Mouse (Mus musculus) ES-Bruce4 (cell line): Measurements from ENCODE around the gene Ubr4. TPM values are rescaled to one million over a fixed set of nuclear protein-coding genes. Genes with fewer than 3 reads are reported as not detected.

Experiments
- H3K27ac ChIP-seq: 2 replicates; pipeline ENCODE4 v1.5.1; 2012; ENCODE audit warnings: low read length, inconsistent platforms; ENCODE audit not compliant: insufficient read depth
- H3K27me3 ChIP-seq: 2 replicates; pipeline ENCODE4 v1.6.1; 2012; ENCODE audit warnings: mild to moderate bottlenecking, low read length, inconsistent platforms; ENCODE audit not compliant: control insufficient read depth, poor library complexity, insufficient read depth, severe bottlenecking
- H3K36me3 ChIP-seq: 2 replicates; pipeline ENCODE4 v1.6.1; 2012; ENCODE audit warnings: inconsistent platforms, mild to moderate bottlenecking, low read length, moderate library complexity; ENCODE audit not compliant: control insufficient read depth, poor library complexity, insufficient read depth, severe bottlenecking
- H3K4me1 ChIP-seq: one replicate; pipeline ENCODE4 v1.8.1; 2011; ENCODE audit warnings: low read length; ENCODE audit not compliant: control insufficient read depth, insufficient read depth
- H3K4me3 ChIP-seq: 2 replicates; pipeline ENCODE4 v1.5.1; 2011; ENCODE audit warnings: low read depth, mild to moderate bottlenecking, low read length
- H3K9ac ChIP-seq: 2 replicates; pipeline ENCODE4 v1.6.1; 2012; ENCODE audit warnings: low read depth, mild to moderate bottlenecking, inconsistent platforms; ENCODE audit not compliant: poor library complexity, severe bottlenecking
- H3K9me3 ChIP-seq: replicated peaks from 2 replicates; pipeline ENCODE4 v1.6.1; 2012; ENCODE audit warnings: mild to moderate bottlenecking, low read length, inconsistent platforms; ENCODE audit not compliant: control insufficient read depth, poor library complexity, insufficient read depth, severe bottlenecking
- CTCF ChIP-seq: IDR thresholded peaks from one replicate; pipeline ENCODE4 v1.8.1; 2011; ENCODE audit warnings: low read depth, low read length
- EP300 ChIP-seq: IDR thresholded peaks from 2 replicates; pipeline ENCODE4 v1.6.1; 2011; ENCODE audit warnings: low read depth, low read length; ENCODE audit not compliant: insufficient read depth
- POLR2A ChIP-seq: IDR thresholded peaks from one replicate; pipeline ENCODE4 v1.8.1; 2011; ENCODE audit warnings: low read length; ENCODE audit not compliant: insufficient read depth
- polyA plus RNA-seq: library from polyadenylated mRNA; stranded (reverse); fragments of >200 nt; gene quantifications from 2 replicates; pipeline ENCODE4 v1.2.4, GENCODE M21; 2011; ENCODE audit warnings: low read depth; ENCODE audit not compliant: missing spikeins, insufficient read depth, insufficient read length

The Ubr4 gene
- polyA plus RNA-seq, 1 experiment: 141 TPM

DNA sequence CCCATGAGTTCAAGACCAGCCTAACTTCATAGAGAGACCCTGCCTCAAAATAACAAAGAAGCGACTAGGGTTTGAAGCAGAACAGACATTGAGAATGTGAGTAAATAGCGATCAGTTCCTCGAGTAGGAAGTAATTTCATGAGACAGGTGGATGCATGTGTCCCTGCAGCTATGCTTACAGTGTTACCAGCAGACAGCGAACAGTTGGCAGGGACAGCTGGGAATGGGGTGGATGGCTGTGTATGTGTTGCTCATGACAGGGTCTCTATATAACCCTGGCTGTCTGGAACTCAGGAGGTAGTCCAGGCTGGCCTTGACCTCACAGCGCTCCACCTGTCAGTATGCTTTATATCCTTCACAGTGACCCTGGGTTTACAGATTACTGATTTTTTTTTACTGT lies 15.6 kb downstream of the Ubr4 start:
- Histone ChIP-seq H3K4me1 (no peaks in the 10 kb centered on the region), H3K36me3 (peaks cover 16% of the 10 kb centered on the region), H3K9ac (no peak overlapping the region), H3K9me3 (no peaks in the 10 kb centered on the region), H3K27ac (no peak overlapping the region), H3K4me3 (no peak overlapping the region), H3K27me3 (no peaks in the 10 kb centered on the region)
- TF ChIP-seq POLR2A (no peak), EP300 (no peak), CTCF (no peak)

DNA sequence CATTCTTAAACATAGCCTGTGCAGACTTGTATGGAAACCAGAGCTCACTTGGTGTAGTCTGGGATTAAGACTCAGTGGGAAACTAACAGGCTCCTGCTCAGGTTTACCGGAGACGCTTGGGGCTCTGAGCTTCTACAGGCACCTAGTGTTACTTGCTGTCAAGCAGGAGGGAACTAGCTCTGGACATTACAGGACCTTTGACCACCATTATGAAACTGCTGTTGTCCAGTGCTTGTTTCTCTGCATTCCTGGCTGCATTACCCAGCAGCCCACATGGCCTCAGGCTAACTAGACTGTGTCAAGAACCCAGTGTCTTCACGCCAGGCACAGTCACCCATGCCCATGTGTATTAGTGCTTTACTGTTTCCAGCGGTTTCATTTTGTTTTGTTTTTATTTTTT lies 20.7 kb downstream of the Ubr4 start:
- no peaks in the 10 kb centered on the region for H3K27me3 ChIP-seq
- H3K9me3 ChIP-seq: no peaks in the 10 kb centered on the region
- no peak overlapping the region for H3K4me3 ChIP-seq
- TF ChIP-seq POLR2A (no peak), CTCF (no peak), EP300 (no peak)
- H3K9ac ChIP-seq: no peak overlapping the region
- H3K4me1 ChIP-seq: no peaks in the 10 kb centered on the region
- no peak overlapping the region for H3K27ac ChIP-seq
- peaks cover 7% of the 10 kb centered on the region for H3K36me3 ChIP-seq

DNA sequence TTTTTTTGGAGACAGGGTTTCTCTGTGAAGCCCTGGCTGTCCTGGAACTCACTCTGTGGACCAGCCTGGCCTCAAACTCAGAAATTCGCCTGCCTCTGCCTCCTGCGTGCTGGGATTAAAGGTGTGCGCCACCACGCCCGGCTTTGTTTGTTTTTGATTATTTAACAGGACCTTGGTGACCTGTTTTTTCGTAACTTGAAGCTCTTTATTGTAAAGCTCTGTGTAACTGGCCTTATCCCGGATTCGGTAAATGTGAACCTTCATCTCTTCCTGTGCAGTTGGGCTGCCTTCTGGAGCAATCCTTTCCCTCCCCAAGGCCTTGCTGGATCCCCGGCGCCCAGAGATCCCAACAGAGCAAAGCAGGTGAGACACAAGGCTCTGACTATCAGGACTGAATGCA lies 21.1 kb downstream of the Ubr4 start:
- Histone ChIP-seq H3K27ac (no peak overlapping the region), H3K36me3 (peaks cover 7% of the 10 kb centered on the region)

DNA sequence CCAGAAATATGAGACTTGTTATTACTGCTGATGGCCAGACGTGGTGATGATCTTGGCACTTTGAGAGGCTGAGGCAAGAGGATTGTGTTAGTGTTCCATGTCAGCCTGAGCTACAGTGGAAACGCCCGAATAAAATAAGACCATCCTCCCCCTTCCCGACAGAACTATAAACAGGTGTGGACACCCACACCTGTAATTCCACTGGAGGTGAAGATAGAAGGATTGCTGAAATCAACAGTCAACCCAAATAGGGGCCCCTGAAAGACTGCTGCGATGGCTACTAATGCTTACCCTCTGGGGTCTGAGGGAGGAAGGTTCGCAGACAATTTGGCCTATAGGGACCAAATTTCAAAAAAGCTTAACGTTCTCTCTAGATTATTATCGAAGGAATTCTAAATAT lies 27.3 kb downstream of the Ubr4 start:
- Histone ChIP-seq H3K27me3 (no peaks in the 10 kb centered on the region), H3K4me1 (peaks cover 2% of the 10 kb centered on the region), H3K9ac (peak overlapping the region; percentile 74), H3K4me3 (peak overlapping the region; percentile 96), H3K27ac (no peak overlapping the region), H3K9me3 (no peaks in the 10 kb centered on the region), H3K36me3 (peaks cover 3% of the 10 kb centered on the region; the same call in 1 of the 2 replicates)
- TF ChIP-seq POLR2A (no peak), EP300 (no peak), CTCF (no peak)

More for the DNA sequence above, 21.1 kb downstream of the Ubr4 start:
- no peak overlapping the region for H3K4me3 ChIP-seq
- H3K4me1 ChIP-seq: no peaks in the 10 kb centered on the region
- H3K9me3 ChIP-seq: no peaks in the 10 kb centered on the region
- TF ChIP-seq EP300 (no peak), CTCF (no peak), POLR2A (no peak)
- no peak overlapping the region for H3K9ac ChIP-seq
- no peaks in the 10 kb centered on the region for H3K27me3 ChIP-seq

DNA sequence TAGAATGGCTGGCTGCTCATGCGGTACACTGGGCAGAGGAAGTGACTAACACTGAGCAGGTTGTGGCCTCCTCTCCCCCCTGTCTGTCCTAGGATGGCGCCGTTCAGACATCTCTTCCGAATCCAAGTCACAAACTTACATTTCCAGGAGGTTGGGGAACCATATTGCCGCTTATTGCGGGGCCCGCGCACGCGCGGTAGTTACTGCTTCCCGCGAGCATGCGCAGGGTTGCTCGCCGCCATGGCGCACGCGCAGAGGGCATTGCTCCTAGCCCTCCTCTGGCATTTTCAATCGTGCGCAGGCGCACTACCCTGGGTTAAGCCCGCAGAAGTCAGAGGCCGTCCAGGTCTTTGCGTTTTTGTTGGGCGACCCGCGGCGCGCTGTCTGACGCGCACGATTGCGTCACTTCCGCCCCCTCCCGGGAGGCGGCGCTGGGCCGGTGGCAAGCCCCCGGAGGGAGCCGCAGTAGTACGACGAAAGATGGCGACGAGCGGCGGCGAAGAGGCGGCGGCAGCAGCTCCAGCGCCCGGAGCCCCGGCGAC lies 27.9 kb downstream of the Ubr4 start:
- Histone ChIP-seq H3K9me3 (no peaks in the 10 kb centered on the region), H3K4me1 (peaks cover 2% of the 10 kb centered on the region), H3K4me3 (peak overlapping the region; percentile 96), H3K36me3 (no peaks in the 10 kb centered on the region), H3K9ac (peak overlapping the region; percentile 80), H3K27me3 (no peaks in the 10 kb centered on the region), H3K27ac (peak overlapping the region; percentile 62)
- TF ChIP-seq CTCF (no peak), POLR2A (peak; percentile 20), EP300 (0 out of 2 replicates have a peak, but pooled peaks have one; percentile 33)

DNA sequence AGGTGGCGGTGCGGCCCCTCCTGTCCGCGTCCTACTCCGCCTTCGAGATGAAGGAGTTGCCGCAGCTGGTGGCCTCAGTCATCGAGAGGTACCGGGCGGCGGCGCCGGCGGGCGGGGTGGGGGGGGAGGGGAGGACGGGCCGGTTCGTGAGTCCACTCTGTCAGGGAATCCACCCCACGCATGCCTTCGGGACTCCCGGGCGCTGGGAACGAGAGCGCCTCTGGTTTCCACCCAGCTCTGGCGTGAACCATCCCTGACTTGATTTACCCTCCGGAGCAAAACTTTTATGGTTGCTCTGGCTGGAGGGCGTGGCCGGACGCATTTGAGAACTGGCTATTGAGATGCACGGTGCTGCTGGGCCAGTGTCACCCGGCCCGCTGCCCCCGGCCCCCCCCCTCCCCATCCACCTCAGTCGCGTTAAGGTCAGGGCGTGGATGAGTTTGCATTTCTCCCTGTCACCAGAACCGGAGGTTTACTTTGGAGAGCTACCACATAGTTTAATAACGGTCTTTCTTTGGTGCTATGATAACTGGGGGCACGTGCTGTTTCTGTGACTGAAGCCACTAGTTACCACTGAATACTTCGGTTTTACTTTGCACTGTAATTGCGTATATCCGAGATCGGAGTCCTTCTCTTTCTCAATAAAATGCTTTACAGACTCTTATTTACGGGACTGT lies 28.5 kb downstream of the Ubr4 start:
- Histone ChIP-seq H3K36me3 (no peaks in the 10 kb centered on the region), H3K4me3 (peak overlapping the region; percentile 96), H3K27ac (peak overlapping the region; percentile 71), H3K4me1 (peaks cover 2% of the 10 kb centered on the region), H3K9ac (peak overlapping the region; percentile 80), H3K27me3 (no peaks in the 10 kb centered on the region), H3K9me3 (no peaks in the 10 kb centered on the region)
- TF ChIP-seq POLR2A (no peak), CTCF (no peak), EP300 (no peak)
